Mouse (Mus musculus) intestine, postnatal 0 days (tissue): Measurements from ENCODE around the gene R3hdm4. TPM values are rescaled to one million over a fixed set of nuclear protein-coding genes. Genes with fewer than 3 reads are reported as not detected.
A peak's percentile ranks its signal among the peaks of the same experiment; 100 is the strongest.

Source experiments
- ATAC-seq: fragments of 200-750 bp; cut with Nextera tagmentation; 2 replicates; pipeline ENCODE4 v1.8.0; 2017; ENCODE audit warnings: mild to moderate bottlenecking, moderate TSS enrichment, moderate library complexity
- H3K27ac ChIP-seq: fragments of 300-500 bp; sonication (generic); 2 replicates; pipeline ENCODE4 v1.5.1; 2014; ENCODE audit warnings: mild to moderate bottlenecking, low read depth, low read length, moderate library complexity
- H3K27me3 ChIP-seq: fragments of 300-500 bp; sonication (generic); replicated peaks from 2 replicates; pipeline ENCODE4 v1.6.1; 2014; ENCODE audit warnings: low read length, mixed read lengths; ENCODE audit not compliant: control insufficient read depth, insufficient read depth
- H3K36me3 ChIP-seq: fragments of 300-500 bp; sonication (generic); 2 replicates; pipeline ENCODE4 v1.6.1; 2014; ENCODE audit warnings: mild to moderate bottlenecking, moderate library complexity; ENCODE audit not compliant: control insufficient read depth, insufficient read depth
- H3K4me1 ChIP-seq: fragments of 300-500 bp; sonication (generic); replicated peaks from 2 replicates; pipeline ENCODE4 v1.6.1; 2014; ENCODE audit warnings: antibody characterized with exemption, low read length, mixed read lengths; ENCODE audit not compliant: control insufficient read depth, insufficient read depth
- H3K4me2 ChIP-seq: fragments of 300-500 bp; sonication (generic); replicated peaks from 2 replicates; pipeline ENCODE4 v1.6.1; 2014; ENCODE audit warnings: low read depth, mild to moderate bottlenecking, moderate library complexity
- H3K4me3 ChIP-seq: fragments of 300-500 bp; sonication (generic); 2 replicates; pipeline ENCODE4 v1.5.1; 2014; ENCODE audit warnings: low read depth, low read length
- H3K9ac ChIP-seq: fragments of 300-500 bp; sonication (generic); 2 replicates; pipeline ENCODE4 v1.6.1; 2014; ENCODE audit warnings: mild to moderate bottlenecking, low read depth, low read length
- H3K9me3 ChIP-seq: fragments of 300-500 bp; sonication (generic); 2 replicates; pipeline ENCODE4 v1.6.1; 2016; ENCODE audit warnings: mixed run types; ENCODE audit not compliant: control insufficient read depth
- CTCF ChIP-seq: sonication (generic); IDR thresholded peaks from 2 replicates; pipeline ENCODE4 v1.5.1; 2016; ENCODE audit warnings: low read depth, mild to moderate bottlenecking, control low read depth, antibody characterized with exemption, moderate library complexity
- WGBS: fragments of 180-500 bp; shearing (Covaris S2); extraction: QIAGEN DNeasy Blood & Tissue Kit; methylation state at CpG from one replicate; pipeline ENCODE4 v1.1.7; 2014; 5-methylcytosine and 5-hydroxymethylcytosine counted together
- polyA plus RNA-seq: library from polyadenylated mRNA; unstranded; fragments of >200 nt; fragmentation: Nextera tagmentation; extraction: Ambion mirVana; gene quantifications from 2 replicates; pipeline ENCODE4 v1.2.1, GENCODE M21; 2015

The R3hdm4 gene
- polyA plus RNA-seq, 1 experiment from 2014 or later, result 62.0 TPM

DNA sequence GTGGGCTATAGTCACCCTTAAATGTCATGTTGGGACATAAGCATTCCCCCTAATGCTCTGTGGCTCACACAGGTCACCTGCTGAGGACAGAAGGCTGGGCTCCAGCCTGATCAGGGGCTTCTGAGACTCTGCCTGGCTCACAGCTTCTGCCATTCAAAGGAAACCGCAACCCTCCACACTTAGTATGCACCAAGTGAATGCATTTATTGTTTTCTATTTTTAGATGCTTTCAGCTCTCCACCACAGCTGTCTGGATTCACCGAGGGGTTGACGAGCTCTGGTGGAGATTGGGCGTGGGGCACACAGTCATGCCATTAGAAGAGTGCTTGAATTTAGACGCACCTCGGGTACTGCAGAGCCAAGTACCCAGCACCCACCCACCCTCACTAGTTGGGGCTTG, 47.7 kb downstream of the R3hdm4 start:
- no peak for TF ChIP-seq CTCF
- H3K9ac ChIP-seq, result no peak overlapping the region
- ATAC-seq, result no peak

GRCm38 (mm10) chr10:79872862-79873261, 48.1 kb downstream of the R3hdm4 start:
- TF ChIP-seq CTCF, result no peak
- Histone ChIP-seq H3K27ac (no peak overlapping the region), H3K27me3 (0 out of 2 replicates have a peak, but pooled peaks cover 5% of the 10 kb centered on the region), H3K4me3 (no peak overlapping the region), H3K4me2 (no peak overlapping the region), H3K9me3 (no peaks in the 10 kb centered on the region), H3K36me3 (no peaks in the 10 kb centered on the region), H3K9ac (no peak overlapping the region), H3K4me1 (no peaks in the 10 kb centered on the region)
- no peak for ATAC-seq
- 52% methylated on average over 3 of the region's 3 CpGs for WGBS

More for the DNA sequence above, 47.7 kb downstream of the R3hdm4 start:
- Histone ChIP-seq H3K27ac (no peak overlapping the region), H3K4me1 (no peaks in the 10 kb centered on the region), H3K9me3 (no peaks in the 10 kb centered on the region), H3K4me2 (peak overlapping the region; percentile 94), H3K36me3 (no peaks in the 10 kb centered on the region), H3K4me3 (peak overlapping the region; percentile 59; the same call in 1 of the 2 replicates), H3K27me3 (0 out of 2 replicates have a peak, but pooled peaks cover 5% of the 10 kb centered on the region)
- 21% methylated on average over 6 of the region's 6 CpGs for WGBS

DNA sequence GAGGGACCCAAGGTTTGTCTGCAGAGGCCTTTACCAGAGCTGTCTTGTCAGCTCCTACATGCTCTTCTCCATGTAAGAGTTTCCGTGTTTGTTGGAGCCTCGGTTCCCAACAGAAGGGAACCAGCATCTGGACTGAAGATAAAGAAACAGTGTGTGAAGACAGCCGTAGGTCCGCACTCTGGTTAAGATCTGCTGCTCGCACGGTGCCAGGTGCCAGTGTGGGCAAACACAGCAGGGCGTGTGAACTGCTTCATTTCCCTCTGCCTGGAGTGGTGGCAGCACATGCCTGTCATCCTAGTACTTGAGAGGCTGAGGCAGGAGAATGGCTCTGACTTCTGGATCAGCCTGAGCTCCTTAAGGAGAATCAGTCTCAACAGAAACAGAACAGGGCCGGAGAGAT, 49.2 kb downstream of the R3hdm4 start:
- H3K4me2 ChIP-seq, result no peak overlapping the region
- H3K4me1 ChIP-seq, result no peaks in the 10 kb centered on the region
- 0 out of 2 replicates have a peak, but pooled peaks cover 5% of the 10 kb centered on the region for H3K27me3 ChIP-seq
- H3K4me3 ChIP-seq, result no peak overlapping the region
- no peaks in the 10 kb centered on the region for H3K36me3 ChIP-seq
- WGBS, result 86% methylated on average over 8 of the region's 8 CpGs
- H3K27ac ChIP-seq, result 0 out of 2 replicates have a peak overlapping the region, but pooled peaks have one; percentile 4
- TF ChIP-seq CTCF, result no peak
- H3K9me3 ChIP-seq, result no peaks in the 10 kb centered on the region
- ATAC-seq, result no peak
- no peak overlapping the region for H3K9ac ChIP-seq

- Histone ChIP-seq H3K4me1 (no peaks in the 10 kb centered on the region), H3K4me3 (no peak overlapping the region), H3K36me3 (peaks cover 28% of the 10 kb centered on the region), H3K9me3 (no peaks in the 10 kb centered on the region), H3K27ac (no peak overlapping the region; the same call in 1 of the 2 replicates), H3K27me3 (no peaks in the 10 kb centered on the region), H3K4me2 (no peak overlapping the region), H3K9ac (no peak overlapping the region)
- ATAC-seq, result no peak
- WGBS, result 81% methylated on average over 11 of the region's 11 CpGs
- TF ChIP-seq CTCF, result no peak
Measured at GRCm38 (mm10) chr10:79866601-79867000, 54.4 kb downstream of the R3hdm4 start.

- Histone ChIP-seq H3K36me3 (peaks cover 36% of the 10 kb centered on the region), H3K27me3 (no peaks in the 10 kb centered on the region), H3K4me2 (no peak overlapping the region), H3K4me3 (no peak overlapping the region), H3K9ac (no peak overlapping the region), H3K4me1 (no peaks in the 10 kb centered on the region), H3K9me3 (no peaks in the 10 kb centered on the region), H3K27ac (peak overlapping the region; percentile 1; the same call in 1 of the 2 replicates)
- TF ChIP-seq CTCF, result peak; percentile 79
- peak; percentile 39 for ATAC-seq
- WGBS, result 51% methylated on average over 19 of the region's 19 CpGs
Measured at GRCm38 (mm10) chr10:79865801-79866295, 55.2 kb downstream of the R3hdm4 start.

- Histone ChIP-seq H3K4me1 (no peaks in the 10 kb centered on the region), H3K9ac (no peak overlapping the region), H3K4me2 (no peak overlapping the region; the same call in 1 of the 2 replicates), H3K36me3 (peaks cover 42% of the 10 kb centered on the region), H3K9me3 (no peaks in the 10 kb centered on the region), H3K27me3 (no peaks in the 10 kb centered on the region), H3K4me3 (no peak overlapping the region), H3K27ac (peak overlapping the region; percentile 1; the same call in 1 of the 2 replicates)
- TF ChIP-seq CTCF, result no peak
- WGBS, result 41% methylated on average over 12 of the region's 12 CpGs
- ATAC-seq, result peak; percentile 26
Measured at GRCm38 (mm10) chr10:79865189-79865601, 55.8 kb downstream of the R3hdm4 start.
